Mouse (Mus musculus) testis, adult 2 months (tissue): ENCODE results near the gene Pard3. TPM values are rescaled to one million over a fixed set of nuclear protein-coding genes. Genes with fewer than 3 reads are reported as not detected.

Experiments used
- H3K27ac ChIP-seq: fragments of 200-500 bp; 2 replicates; pipeline ENCODE4 v1.5.1; 2012; ENCODE audit warnings: low read depth, low read length; ENCODE audit not compliant: control insufficient read depth, insufficient read depth
- H3K27me3 ChIP-seq: fragments of 200-500 bp; 2 replicates; pipeline ENCODE4 v1.6.1; 2012; ENCODE audit warnings: mild to moderate bottlenecking, low read length, moderate library complexity; ENCODE audit not compliant: control insufficient read depth, insufficient read depth
- H3K36me3 ChIP-seq: fragments of 200-500 bp; 2 replicates; pipeline ENCODE4 v1.6.1; 2012; ENCODE audit warnings: mild to moderate bottlenecking, low read length; ENCODE audit not compliant: control insufficient read depth, insufficient read depth
- H3K4me1 ChIP-seq: fragments of 200-500 bp; 2 replicates; pipeline ENCODE4 v1.6.1; 2012; ENCODE audit warnings: low read length; ENCODE audit not compliant: control insufficient read depth, insufficient read depth
- H3K4me3 ChIP-seq: fragments of 200-500 bp; 2 replicates; pipeline ENCODE4 v1.5.1; 2012; ENCODE audit warnings: low read depth, mild to moderate bottlenecking, low read length, moderate library complexity, mixed read lengths; ENCODE audit not compliant: control insufficient read depth
- CTCF ChIP-seq: fragments of 200-500 bp; IDR thresholded peaks from 2 replicates; pipeline ENCODE4 v1.5.1; 2012; ENCODE audit warnings: low read depth, mild to moderate bottlenecking, inconsistent platforms, low read length, moderate library complexity; ENCODE audit not compliant: control insufficient read depth, insufficient read depth, insufficient replicate concordance
- POLR2A ChIP-seq: fragments of 200-500 bp; IDR thresholded peaks from 2 replicates; pipeline ENCODE4 v1.6.1; 2012; ENCODE audit warnings: low read depth, mild to moderate bottlenecking, inconsistent platforms, low read length, moderate library complexity; ENCODE audit not compliant: control insufficient read depth
- polyA plus RNA-seq: library from polyadenylated mRNA; depleted of rRNA; stranded (reverse); fragments of >200 nt; gene quantifications from 2 replicates; pipeline ENCODE4 v1.2.3, GENCODE M21; 2012

Pard3 gene
- polyA plus RNA-seq, 1 experiment: 4.1 TPM

GRCm38 (mm10) chr8:127123391-127123790, 59.7 kb downstream of the Pard3 start:
- Histone ChIP-seq H3K27me3 (no peaks in the 10 kb centered on the region), H3K27ac (no peak overlapping the region), H3K4me3 (no peak overlapping the region), H3K36me3 (no peaks in the 10 kb centered on the region), H3K4me1 (no peaks in the 10 kb centered on the region)
- TF ChIP-seq POLR2A: no peak
- TF ChIP-seq CTCF: no peak

GRCm38 (mm10) chr8:127124795-127125194, 61.1 kb downstream of the Pard3 start:
- H3K27ac ChIP-seq: no peak overlapping the region
- H3K27me3 ChIP-seq: no peaks in the 10 kb centered on the region
- no peaks in the 10 kb centered on the region for H3K4me1 ChIP-seq
- TF ChIP-seq POLR2A (no peak), CTCF (no peak)
- H3K36me3 ChIP-seq: no peaks in the 10 kb centered on the region
- no peak overlapping the region for H3K4me3 ChIP-seq

GRCm38 (mm10) chr8:127125686-127126683, 62.3 kb downstream of the Pard3 start:
- Histone ChIP-seq H3K27ac (no peak overlapping the region), H3K36me3 (no peaks in the 10 kb centered on the region), H3K4me3 (no peak overlapping the region), H3K27me3 (no peaks in the 10 kb centered on the region), H3K4me1 (no peaks in the 10 kb centered on the region)
- TF ChIP-seq POLR2A (no peak), CTCF (no peak)

GRCm38 (mm10) chr8:127128781-127129396, 65.2 kb downstream of the Pard3 start:
- Histone ChIP-seq H3K27ac (no peak overlapping the region), H3K4me1 (no peaks in the 10 kb centered on the region), H3K4me3 (no peak overlapping the region), H3K27me3 (no peaks in the 10 kb centered on the region), H3K36me3 (no peaks in the 10 kb centered on the region)
- TF ChIP-seq POLR2A (no peak), CTCF (no peak)

- H3K4me1 ChIP-seq: no peaks in the 10 kb centered on the region
Measured at GRCm38 (mm10) chr8:127134327-127134726, 70.6 kb downstream of the Pard3 start.

GRCm38 (mm10) chr8:127136201-127136600, 72.5 kb downstream of the Pard3 start:
- TF ChIP-seq POLR2A: no peak
- no peak for TF ChIP-seq CTCF
- H3K4me3 ChIP-seq: no peak overlapping the region
- no peaks in the 10 kb centered on the region for H3K27me3 ChIP-seq
- no peaks in the 10 kb centered on the region for H3K36me3 ChIP-seq
- H3K4me1 ChIP-seq: no peaks in the 10 kb centered on the region
- H3K27ac ChIP-seq: no peak overlapping the region

More at GRCm38 (mm10) chr8:127134327-127134726, 70.6 kb downstream of the Pard3 start:
- TF ChIP-seq POLR2A (no peak), CTCF (no peak)
- H3K27ac ChIP-seq: no peak overlapping the region
- H3K36me3 ChIP-seq: no peaks in the 10 kb centered on the region
- H3K27me3 ChIP-seq: no peaks in the 10 kb centered on the region
- H3K4me3 ChIP-seq: no peak overlapping the region

GRCm38 (mm10) chr8:127136781-127137180, 73.1 kb downstream of the Pard3 start:
- Histone ChIP-seq H3K36me3 (no peaks in the 10 kb centered on the region), H3K27ac (no peak overlapping the region), H3K4me3 (no peak overlapping the region), H3K27me3 (no peaks in the 10 kb centered on the region), H3K4me1 (no peaks in the 10 kb centered on the region)
- TF ChIP-seq CTCF (no peak), POLR2A (no peak)
